Mouse (Mus musculus) embryonic facial prominence, embryonic 10.5 days (tissue): ENCODE data around the gene Hpse. TPM values are rescaled to one million over a fixed set of nuclear protein-coding genes. Genes with fewer than 3 reads are reported as not detected.

Experiments used
- DNase-seq: peaks from one replicate; pipeline ENCODE4 v3.0.0-alpha.2; 2017; ENCODE audit warnings: low spot score
- H3K27ac ChIP-seq: fragments of 300-500 bp; sonication (generic); replicated peaks from 2 replicates; pipeline ENCODE4 v1.5.1; 2016; ENCODE audit warnings: mild to moderate bottlenecking
- H3K27me3 ChIP-seq: fragments of 300-500 bp; sonication (generic); replicated peaks from 2 replicates; pipeline ENCODE4 v1.6.1; 2016; ENCODE audit warnings: low read depth, mild to moderate bottlenecking; ENCODE audit not compliant: poor library complexity, severe bottlenecking
- H3K36me3 ChIP-seq: fragments of 300-500 bp; sonication (generic); replicated peaks from 2 replicates; pipeline ENCODE4 v1.6.1; 2016; ENCODE audit warnings: mild to moderate bottlenecking, moderate library complexity
- H3K4me1 ChIP-seq: fragments of 300-500 bp; sonication (generic); 2 replicates; pipeline ENCODE4 v1.6.1; 2016
- H3K4me3 ChIP-seq: fragments of 300-500 bp; sonication (generic); 2 replicates; pipeline ENCODE4 v1.5.1; 2016; ENCODE audit warnings: mild to moderate bottlenecking, moderate library complexity
- H3K9me3 ChIP-seq: fragments of 300-500 bp; sonication (generic); 2 replicates; pipeline ENCODE4 v1.6.1; 2016; ENCODE audit warnings: mild to moderate bottlenecking
- WGBS: fragments of 180-500 bp; shearing (Covaris S2); methylation state at CpG from one replicate; pipeline ENCODE4 v1.1.7; 2016; 5-methylcytosine and 5-hydroxymethylcytosine counted together
- polyA plus RNA-seq: library from polyadenylated mRNA; unstranded; fragments of >200 nt; fragmentation: Nextera tagmentation; extraction: Ambion mirVana; gene quantifications from 2 replicates; pipeline ENCODE4 v1.2.1, GENCODE M21; 2016

The Hpse gene
- polyA plus RNA-seq, 1 experiment from 2014 or later: 0.52 TPM

DNA sequence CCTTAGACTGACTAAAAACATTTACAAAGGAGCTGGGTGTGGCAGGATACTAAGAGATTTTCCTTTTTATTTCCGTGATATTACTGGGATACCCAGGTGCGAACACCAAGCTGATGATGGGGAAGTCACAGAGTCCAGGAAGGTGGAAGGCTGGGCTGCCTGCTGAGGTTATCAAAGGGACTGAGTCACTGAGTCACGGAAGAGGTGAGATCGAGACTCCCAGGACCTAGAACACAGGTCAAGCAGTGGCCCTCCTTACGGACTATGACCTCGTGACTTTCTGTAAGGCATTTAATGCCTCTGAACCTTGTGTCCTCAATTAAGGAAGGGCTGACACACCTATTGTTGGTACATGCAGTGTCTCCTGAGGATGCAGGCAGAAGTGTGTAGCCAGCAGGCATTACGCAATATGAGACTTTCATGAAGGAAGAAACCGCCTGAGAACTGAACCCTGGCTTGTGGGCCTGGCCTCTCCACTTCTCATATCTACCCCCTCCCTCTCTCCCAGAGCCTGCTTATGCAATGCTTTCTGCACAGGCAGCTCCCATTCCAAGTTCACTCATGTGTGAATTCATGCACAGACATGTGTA is 86.9 kb downstream of the Hpse start:
- 82% methylated on average over 8 of the region's 8 CpGs for WGBS
- H3K27ac ChIP-seq: no peak overlapping the region

More for the DNA sequence above, 86.9 kb downstream of the Hpse start:
- no peaks in the 10 kb centered on the region for H3K27me3 ChIP-seq
- no peaks in the 10 kb centered on the region for H3K36me3 ChIP-seq
- no peak for DNase-seq
- H3K9me3 ChIP-seq: no peaks in the 10 kb centered on the region
- peaks cover 12% of the 10 kb centered on the region; the same call in 1 of the 2 replicates for H3K4me1 ChIP-seq
- H3K4me3 ChIP-seq: no peak overlapping the region

Other genes starting within 250 kb of the Hpse start
- 14.2 and 15.4 TPM in 2 replicates for gene Lin54, start 219.1 kb downstream of the Hpse start, polyA plus RNA-seq
- 236 and 237 TPM in 2 replicates for gene Cops4, start 201.4 kb downstream of the Hpse start, polyA plus RNA-seq
- 3.7 and 4.2 TPM in 2 replicates for gene Plac8, start 147.5 kb downstream of the Hpse start, polyA plus RNA-seq
- 59.6 and 63.7 TPM in 2 replicates for gene Coq2, start 44.6 kb downstream of the Hpse start, polyA plus RNA-seq
- 24.0 and 25.4 TPM in 2 replicates for gene Helq, start 78.9 kb upstream of the Hpse start, polyA plus RNA-seq
- gene Mrps18c, start 78.9 kb upstream of the Hpse start, polyA plus RNA-seq: 202 and 214 TPM in 2 replicates
- 30.7 and 32.8 TPM in 2 replicates for gene Abraxas1, start 101.2 kb upstream of the Hpse start, polyA plus RNA-seq
- gene Gpat3, start 126.0 kb upstream of the Hpse start, polyA plus RNA-seq: 0.74 and 0.90 TPM in 2 replicates